Mouse (Mus musculus): ENCODE measurements around the gene Krtap11-1. TPM values are rescaled to one million over a fixed set of nuclear protein-coding genes. Genes with fewer than 3 reads are reported as not detected.

The Krtap11-1 gene
- total RNA-seq, 2 experiments from 2014 or later = not detected

Other genes with a start within 250 kb of the Krtap11-1 start
- gene Krtap21-1, start 167.3 kb downstream of the Krtap11-1 start, total RNA-seq (2021) = not detected
- not detected for gene Krtap6-2, start 151.1 kb downstream of the Krtap11-1 start, total RNA-seq (2021)
- gene Krtap8-1, start 83.2 kb downstream of the Krtap11-1 start, total RNA-seq (2021) = not detected
- not detected for gene Krtap7-1, start 62.9 kb downstream of the Krtap11-1 start, total RNA-seq (2021)